Mouse (Mus musculus) ovary, postnatal 36 days (tissue): ENCODE data around the gene 4430402I18Rik.
A peak's percentile ranks its signal among the peaks of the same experiment; 100 is the strongest.

Experiments
- DNase-seq: peaks from one replicate; pipeline ENCODE4 v3.0.0; 2022; ENCODE audit warnings: low spot score, mixed read lengths

The 4430402I18Rik gene

GRCm38 (mm10) chr19:28968178-28968577 is 578 bp upstream of the 4430402I18Rik start:
- DNase-seq: no peak

- no peak for DNase-seq
Observed at GRCm38 (mm10) chr19:28964552-28964903, 3.1 kb downstream of the 4430402I18Rik start.

DNA sequence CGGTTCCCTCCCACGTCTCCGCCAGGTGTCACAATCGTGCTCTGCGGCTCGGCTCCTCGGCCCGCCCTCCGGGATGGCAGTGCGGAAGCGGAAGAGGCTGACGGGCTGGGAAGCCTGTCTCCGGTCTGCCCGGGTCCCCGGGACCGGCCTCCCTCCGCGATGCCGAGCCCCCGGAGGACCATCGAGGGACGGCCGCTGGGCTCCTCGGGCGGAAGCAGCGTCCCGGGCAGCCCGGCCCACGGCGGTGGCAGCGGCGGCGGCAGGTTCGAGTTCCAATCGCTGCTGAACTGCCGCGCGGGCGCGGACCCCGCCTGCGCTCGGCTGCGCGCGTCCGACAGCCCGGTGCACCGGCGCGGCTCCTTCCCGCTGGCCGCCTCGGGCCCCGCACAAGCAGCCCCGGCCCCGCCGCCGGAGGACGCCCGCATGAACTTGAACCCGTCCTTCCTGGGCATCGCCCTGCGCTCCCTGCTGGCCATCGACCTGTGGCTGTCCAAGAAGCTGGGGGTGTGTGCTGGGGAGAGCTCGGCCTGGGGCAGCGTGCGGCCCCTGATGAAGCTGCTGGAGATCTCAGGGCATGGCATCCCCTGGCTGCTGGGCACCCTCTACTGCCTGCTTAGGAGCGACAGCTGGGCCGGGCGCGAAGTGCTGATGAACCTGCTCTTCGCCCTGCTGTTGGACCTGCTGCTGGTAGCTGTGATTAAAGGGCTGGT is 3.6 kb downstream of the 4430402I18Rik start, which contains the start of gene Plpp6:
Plpp6 (plus strand) TSS at position 112 of the 710 bp plus-strand sequence.
- DNase-seq: peak; percentile 84

DNA sequence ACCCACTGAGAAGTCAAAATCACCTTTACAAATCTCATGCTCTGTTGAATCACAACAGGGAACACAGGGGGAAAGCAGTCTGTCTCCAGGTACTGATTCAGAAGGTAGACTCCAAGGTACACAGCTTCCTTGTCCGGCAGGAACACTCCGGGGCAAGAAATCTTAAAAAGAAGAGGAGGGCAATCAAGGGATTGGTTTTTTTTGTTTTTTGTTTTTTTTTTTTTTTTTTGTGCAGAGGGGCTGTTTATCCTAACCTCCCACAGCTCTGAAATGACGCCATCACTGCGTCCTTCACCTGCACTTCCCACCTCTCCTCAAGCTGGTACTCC is 4.1 kb downstream of the 4430402I18Rik start:
- DNase-seq: no peak

GRCm38 (mm10) chr19:28963113-28963512 is 4.5 kb downstream of the 4430402I18Rik start:
- DNase-seq: no peak

GRCm38 (mm10) chr19:28951251-28951650 is 16.3 kb downstream of the 4430402I18Rik start:
- DNase-seq: no peak

GRCm38 (mm10) chr19:28947311-28947710 is 20.3 kb downstream of the 4430402I18Rik start:
- no peak for DNase-seq

- DNase-seq: no peak
Observed at GRCm38 (mm10) chr19:28946782-28947181, 20.8 kb downstream of the 4430402I18Rik start.

DNA sequence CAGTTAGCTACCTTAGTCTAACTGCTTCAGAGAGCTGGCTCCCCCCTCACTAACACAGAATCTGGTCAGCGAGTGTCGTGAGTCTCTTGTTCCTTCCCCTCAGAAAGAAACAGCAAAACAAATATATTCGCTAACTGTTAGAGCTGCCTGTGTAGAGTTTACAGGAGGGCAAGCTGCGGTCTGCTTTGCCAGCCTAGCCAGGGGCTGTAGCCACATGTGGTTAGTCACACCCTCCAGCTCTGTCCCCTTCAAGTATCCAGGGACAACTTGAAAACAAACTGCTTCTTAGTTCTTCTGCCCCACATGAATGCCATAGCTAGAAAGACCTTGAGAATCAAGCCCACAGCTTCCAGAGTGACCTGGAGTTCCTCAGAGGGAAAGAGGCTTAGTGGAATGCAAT is 26.3 kb downstream of the 4430402I18Rik start:
- no peak for DNase-seq

DNA sequence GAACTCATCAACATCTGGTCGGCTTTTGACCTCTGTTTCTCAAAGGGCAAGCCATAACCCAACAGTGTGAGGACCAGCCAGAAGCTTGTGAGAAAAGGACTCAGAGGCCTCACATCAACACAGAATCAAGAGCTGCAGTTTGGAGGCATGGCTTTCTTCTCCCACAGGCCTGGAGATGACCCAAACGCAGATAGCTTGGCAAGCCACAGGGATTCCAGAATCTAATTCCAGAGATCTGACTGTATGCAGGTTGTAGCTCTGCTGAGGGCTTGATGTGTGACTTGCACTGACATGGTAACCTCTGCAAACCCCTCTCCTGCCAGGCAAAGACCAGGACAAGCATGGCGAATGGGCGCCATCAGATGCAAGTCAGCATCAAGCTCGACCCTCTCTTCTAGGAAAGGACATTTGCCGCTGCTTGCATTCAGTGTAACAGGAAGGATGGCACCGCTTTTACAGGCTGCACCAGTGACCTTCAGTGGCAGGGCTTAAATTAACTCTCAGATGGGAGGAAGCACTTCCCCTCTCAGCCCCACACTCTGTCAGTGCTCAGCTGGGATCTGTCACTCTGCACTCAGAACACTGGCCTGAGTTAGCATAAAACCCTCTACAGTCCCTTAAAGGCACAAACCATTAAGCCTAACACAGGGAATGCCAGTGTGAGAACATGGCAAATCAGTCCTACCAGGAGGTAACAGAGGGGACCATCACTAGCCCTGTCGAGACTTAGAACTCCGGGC is 27.3 kb downstream of the 4430402I18Rik start:
- DNase-seq: no peak

DNA sequence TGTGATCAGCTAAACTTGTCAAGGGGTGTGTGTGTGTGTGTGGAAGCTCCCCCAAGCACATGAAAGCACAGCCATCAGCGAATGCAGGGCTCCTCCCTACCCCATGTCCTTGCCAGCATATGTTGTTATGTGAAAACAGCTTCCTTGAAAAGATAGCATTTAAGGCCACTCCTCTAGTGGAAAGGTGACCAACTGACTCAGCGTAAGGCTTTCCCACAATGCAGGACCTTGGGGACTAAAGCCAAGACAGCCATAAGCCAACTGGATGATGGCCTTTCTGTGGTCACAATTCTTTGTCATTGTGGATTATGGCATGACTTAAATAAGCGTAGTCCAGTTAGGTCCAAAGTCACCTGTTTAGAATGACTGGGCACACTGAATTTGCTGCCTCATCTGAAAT is 32.7 kb downstream of the 4430402I18Rik start:
- no peak for DNase-seq

DNA sequence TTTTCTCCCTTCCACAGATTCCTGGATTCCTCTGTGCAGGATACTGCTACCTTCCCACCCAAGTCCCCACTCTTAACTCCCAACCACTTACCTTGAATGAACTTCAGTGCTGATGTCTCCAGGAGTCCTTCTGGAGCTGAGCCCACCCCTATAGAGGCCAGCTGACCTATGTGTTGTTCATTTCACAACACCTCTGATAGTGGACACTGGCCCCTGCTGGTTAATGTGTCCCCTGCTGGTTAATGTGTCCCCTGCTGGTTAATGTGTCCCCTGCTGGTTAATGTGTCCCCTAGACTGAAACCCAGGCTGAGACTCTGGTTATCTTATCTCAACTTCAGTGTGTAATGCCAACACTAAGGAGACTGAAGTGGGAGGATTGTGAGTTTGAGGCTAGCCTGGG is 38.6 kb downstream of the 4430402I18Rik start:
- no peak for DNase-seq

DNA sequence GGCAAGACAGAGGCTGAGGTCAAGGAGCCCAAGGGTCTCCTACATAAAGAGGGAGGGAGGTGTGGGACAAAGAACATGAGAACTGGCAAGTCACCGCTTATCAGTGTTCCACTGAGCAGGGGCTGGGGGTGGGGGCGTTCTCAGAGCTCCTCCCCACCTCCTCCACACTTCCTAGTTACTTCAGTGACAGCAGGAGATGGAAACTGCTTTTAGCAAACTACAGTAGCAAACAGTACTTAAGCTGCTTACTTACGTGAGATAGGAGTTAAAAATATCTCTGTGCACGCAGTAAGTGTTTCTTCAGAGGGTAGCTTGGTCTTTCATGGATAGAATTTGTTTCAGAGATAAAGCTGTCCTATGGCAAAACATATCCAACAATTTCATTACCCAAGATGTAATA is 40.2 kb downstream of the 4430402I18Rik start:
- no peak for DNase-seq

DNA sequence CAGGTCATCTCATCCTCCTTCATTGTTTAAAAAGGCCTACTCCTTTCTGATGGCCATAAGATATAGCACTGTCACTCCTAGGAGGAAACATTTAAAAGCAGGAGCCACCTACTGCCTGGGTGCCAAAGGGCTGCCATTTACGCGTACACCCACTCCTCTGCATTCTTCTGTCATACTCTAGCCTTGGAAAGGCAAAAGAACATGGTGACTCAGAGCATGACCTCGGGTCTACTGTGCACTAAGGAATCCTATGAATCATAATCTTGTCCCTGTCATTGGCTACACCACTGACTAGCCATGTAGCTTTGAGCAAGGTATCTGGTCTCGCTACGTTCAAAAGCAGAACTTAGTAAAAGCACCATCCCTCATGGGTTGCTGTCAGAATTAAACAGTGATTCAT is 41.2 kb downstream of the 4430402I18Rik start:
- DNase-seq: no peak

GRCm38 (mm10) chr19:28917839-28918238 is 49.8 kb downstream of the 4430402I18Rik start:
- no peak for DNase-seq

GRCm38 (mm10) chr19:28916492-28916891 is 51.1 kb downstream of the 4430402I18Rik start:
- no peak for DNase-seq

DNA sequence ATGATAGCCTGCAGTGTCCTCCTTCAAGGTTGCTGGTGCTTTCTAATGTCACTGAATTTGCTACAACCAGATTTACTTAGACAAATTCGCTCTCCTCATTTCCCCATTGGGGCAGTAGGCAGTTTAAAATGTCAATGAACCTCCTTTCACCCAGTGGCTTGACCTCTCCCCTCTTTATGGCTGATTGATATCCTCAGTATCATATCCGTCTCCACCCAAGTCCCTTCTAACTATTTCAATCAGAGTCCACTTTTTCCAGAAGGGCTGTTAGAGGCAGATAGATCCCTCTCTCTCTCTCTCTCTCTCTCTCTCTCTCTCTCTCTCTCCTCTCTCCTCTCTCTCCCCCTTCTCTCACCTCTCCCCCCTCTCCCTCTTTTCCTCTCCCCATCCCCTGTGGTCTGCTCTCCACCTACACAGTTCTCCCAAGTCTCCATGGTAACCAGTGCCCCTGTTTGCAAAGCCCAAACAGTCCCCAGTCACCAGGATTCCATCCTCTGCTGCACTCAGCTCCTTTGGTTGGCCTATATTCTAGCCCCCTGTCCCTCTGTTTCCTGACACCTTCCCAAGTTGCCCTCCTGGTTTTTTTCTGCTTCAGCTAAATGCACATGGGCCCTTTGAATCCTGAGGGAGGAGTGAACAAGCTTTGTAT is 51.9 kb downstream of the 4430402I18Rik start:
- no peak for DNase-seq

DNA sequence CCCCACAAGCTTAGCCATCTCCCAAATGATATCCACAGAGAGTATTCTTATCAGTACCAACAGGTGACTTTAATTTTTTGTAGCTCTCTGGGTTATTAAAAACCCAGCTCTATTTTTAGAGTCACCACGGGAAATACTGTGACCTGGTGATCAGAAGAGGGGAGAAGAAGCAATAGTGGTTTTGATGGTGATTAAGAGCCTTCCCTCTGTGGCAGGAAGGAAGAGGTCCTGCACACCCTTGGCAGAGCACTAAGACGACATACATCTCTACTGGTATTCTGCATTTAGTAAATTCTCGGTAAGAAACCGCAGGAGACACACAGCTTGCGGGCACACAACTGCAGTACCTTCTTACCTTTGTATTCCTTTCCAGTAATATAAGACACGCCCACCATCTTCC is 53.0 kb downstream of the 4430402I18Rik start:
- no peak for DNase-seq

GRCm38 (mm10) chr19:28908693-28909092 is 58.9 kb downstream of the 4430402I18Rik start:
- DNase-seq: no peak

GRCm38 (mm10) chr19:28908186-28908585 is 59.4 kb downstream of the 4430402I18Rik start:
- no peak for DNase-seq

GRCm38 (mm10) chr19:28903536-28904119 is 64.0 kb downstream of the 4430402I18Rik start:
- DNase-seq: no peak

- DNase-seq: no peak
Observed at GRCm38 (mm10) chr19:28902806-28903205, 64.8 kb downstream of the 4430402I18Rik start.

- no peak for DNase-seq
Observed at GRCm38 (mm10) chr19:28902111-28902510, 65.5 kb downstream of the 4430402I18Rik start.
